Mouse (Mus musculus) cerebral cortex, adult 2 months (tissue): ENCODE data around the gene Gm8797.

Experiments used
- WGBS: fragments of 180-500 bp; shearing (Covaris S2); methylation state at CpG from one replicate; pipeline ENCODE4 v1.1.7; 2018; 5-methylcytosine and 5-hydroxymethylcytosine counted together

Gm8797 gene

GRCm38 (mm10) chr3:5750506-5750905 is at the start of gene Gm8797:
Gene Gm8797 (plus strand): TSS chr3:5750806.
- 95% methylated on average over 9 of the region's 9 CpGs for WGBS

GRCm38 (mm10) chr3:5754763-5755478 is 4.3 kb downstream of the Gm8797 start:
- 38% methylated on average over 3 of the region's 3 CpGs for WGBS

GRCm38 (mm10) chr3:5766256-5766655 is 15.7 kb downstream of the Gm8797 start:
- WGBS: 47% methylated on average over 3 of the region's 3 CpGs

GRCm38 (mm10) chr3:5776894-5777293 is 26.3 kb downstream of the Gm8797 start:
- WGBS: 90% methylated on average over 2 of the region's 2 CpGs
